Mouse (Mus musculus): Measurements from ENCODE around the gene Smg6.

The Smg6 gene

GRCm38 (mm10) chr11:74925577-74926387 is at the start of gene Smg6, which contains the start of gene Srr:
Gene Smg6, plus strand, starts transcription at chr11:74925823.
Gene Srr, minus strand, starts transcription at chr11:74925948.
- peak; percentile 95 for DNase-seq (ENCODE audit: low read depth, low spot score)

GRCm38 (mm10) chr11:74876801-74877200 is 48.8 kb upstream of the Smg6 start:
- DNase-seq (ENCODE audit: low read depth, low spot score): peak; percentile 75

GRCm38 (mm10) chr11:74880999-74881398 is 44.6 kb upstream of the Smg6 start:
- DNase-seq (ENCODE audit: low read depth, low spot score): no peak

GRCm38 (mm10) chr11:74881979-74882378 is 43.6 kb upstream of the Smg6 start:
- DNase-seq (ENCODE audit: low read depth, low spot score): no peak

GRCm38 (mm10) chr11:74883098-74883497 is 42.5 kb upstream of the Smg6 start:
- DNase-seq (ENCODE audit: low read depth, low spot score): no peak

DNA sequence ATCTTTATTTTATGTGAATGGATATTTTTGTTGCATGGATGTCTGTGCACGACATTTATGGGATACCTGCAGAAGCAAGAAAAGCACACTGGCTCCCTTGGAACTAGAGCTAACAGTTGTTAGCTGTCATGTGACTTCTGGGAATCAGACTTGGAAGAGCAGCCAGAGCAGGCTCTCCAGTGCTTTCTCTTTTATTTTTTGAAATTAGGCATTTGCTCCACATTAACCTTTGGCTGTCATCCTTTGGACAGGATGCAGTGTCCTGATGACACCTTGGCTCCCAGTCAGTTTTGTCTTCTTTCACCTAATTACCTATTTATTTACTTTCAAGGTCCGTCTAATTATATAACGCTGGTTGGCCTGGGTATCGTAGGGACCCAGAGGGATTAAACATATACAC is 31.0 kb upstream of the Smg6 start:
- DNase-seq (ENCODE audit: low read depth, low spot score): no peak

DNA sequence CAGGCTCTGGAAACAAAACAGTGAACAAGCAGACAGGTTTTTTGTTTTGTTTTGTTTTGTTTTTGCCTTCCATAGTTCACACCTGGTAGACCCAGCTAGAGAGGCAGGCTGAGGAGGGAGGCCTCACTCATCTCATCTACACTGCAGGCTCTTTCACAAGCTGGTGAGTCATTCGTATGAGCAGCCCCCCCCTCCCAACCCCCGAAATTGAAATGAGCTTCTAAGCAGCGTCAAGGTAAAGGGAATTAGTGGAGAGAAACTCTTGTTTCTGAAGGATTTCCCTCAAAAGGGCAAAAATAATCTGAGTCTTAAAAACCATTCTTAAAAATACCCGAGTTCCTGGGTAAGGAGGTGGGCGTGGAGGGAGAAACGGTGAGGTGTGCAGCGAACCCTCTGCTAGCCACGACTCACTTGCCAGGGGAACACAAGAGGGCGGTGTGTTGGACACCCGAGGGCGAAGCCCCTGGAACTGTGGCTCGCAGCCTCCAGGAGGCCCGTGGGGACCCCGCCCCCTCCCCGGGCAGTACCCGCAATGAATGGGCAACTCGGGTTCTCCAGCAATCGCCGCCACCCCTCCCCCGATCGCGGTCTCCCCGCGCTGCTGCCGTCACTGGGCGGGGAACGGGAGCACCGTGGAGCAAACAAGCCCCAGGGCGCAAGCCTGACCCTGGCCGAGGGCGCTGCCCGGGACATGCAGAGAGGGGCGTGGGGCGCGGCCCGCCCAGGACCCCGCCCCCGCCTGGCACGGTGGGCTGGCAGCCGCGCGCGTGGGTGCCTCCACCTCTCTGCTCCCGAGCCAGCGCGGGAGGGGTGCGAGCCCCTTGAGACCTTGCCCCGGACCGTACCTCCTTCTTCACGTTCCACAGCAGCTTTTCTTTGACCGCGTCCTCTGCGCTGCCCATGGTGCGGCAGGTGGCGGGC is 29.4 kb upstream of the Smg6 start:
- DNase-seq (ENCODE audit: low read depth, low spot score): peak; percentile 32

- peak; percentile 46 for DNase-seq (ENCODE audit: low read depth, low spot score)
Measured at GRCm38 (mm10) chr11:74896901-74897677, 28.5 kb upstream of the Smg6 start, which contains the start of gene Sgsm2. Gene Sgsm2, minus strand, starts transcription at chr11:74897060.

DNA sequence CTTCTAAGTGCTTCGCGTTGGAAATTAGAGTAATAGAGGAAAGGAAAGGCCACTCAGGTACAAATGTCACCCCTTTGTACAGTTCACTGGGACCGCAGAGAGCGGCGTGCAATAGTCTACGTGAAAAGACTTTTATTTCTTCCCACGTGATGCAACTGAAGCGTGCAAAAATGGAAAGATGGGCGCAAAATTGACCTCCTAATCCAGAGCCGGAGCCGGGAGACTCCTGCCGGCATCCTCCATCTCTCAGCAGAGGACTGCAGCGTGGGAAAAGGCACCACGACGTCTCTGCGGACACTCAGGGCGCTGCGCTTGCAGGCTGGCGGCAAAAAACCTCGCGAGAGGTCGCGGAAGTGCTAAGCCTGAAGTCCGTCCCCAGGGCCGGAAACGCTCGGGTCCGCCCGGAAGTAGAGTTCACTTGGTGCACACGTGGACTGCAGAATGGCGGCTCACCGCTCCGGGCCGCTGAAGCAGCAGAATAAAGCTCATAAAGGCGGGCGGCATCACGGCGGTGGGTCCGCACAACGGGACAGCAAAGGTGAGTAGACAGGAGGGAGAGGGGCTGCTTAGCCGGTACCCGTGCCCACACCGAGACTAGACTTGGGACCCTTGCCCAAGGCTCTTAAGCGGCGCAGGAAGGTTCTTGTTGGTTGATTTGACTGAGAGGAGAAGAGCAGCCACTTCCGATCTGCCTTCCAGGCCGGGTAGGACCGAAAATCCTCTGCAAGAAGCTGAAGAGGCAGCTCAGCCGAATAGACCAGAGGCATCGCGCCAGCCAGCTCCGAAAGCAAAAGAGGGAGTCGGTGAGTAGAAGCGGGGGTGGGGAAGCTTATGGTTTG is 27.7 kb upstream of the Smg6 start, which contains the start of gene Tsr1:
TSS of gene Tsr1 (plus strand) at position 394 of the 839 bp plus-strand sequence.
- DNase-seq (ENCODE audit: low read depth, low spot score): peak; percentile 86

DNA sequence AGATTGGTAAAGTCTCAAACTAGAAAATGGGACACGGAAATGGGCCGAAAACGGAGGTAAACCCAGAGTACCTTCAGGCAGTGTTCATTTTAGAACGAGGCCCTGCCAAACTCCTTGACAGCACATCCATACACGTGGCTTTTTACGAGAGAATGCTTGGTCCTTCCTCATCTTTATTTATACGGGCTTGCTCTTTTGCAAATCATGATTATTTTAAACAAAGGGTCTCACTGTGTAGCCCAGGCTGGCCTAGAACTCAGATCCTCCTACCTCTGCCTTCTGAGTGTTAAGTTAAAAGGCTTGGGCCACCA is 27.2 kb upstream of the Smg6 start:
- no peak for DNase-seq (ENCODE audit: low read depth, low spot score)

DNA sequence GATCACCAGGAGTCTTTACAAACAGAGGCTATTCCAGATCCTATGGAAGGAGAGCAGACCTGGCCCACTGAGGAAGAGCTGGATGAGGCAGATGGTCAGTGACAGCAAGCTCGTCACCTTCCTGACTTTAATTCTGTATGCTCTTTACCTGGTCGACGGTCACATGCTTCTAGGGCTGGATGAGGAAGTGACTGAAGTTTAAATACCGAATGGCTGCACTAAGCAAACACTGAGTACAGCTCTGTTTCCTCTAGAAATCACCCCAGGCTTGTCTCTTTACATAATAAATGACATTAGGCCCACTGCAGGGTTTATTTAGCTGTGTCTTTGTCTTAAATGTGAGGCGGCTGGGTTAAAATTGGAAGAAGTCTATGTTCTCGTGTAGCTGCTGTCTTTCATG is 24.1 kb upstream of the Smg6 start:
- DNase-seq (ENCODE audit: low read depth, low spot score): no peak

DNA sequence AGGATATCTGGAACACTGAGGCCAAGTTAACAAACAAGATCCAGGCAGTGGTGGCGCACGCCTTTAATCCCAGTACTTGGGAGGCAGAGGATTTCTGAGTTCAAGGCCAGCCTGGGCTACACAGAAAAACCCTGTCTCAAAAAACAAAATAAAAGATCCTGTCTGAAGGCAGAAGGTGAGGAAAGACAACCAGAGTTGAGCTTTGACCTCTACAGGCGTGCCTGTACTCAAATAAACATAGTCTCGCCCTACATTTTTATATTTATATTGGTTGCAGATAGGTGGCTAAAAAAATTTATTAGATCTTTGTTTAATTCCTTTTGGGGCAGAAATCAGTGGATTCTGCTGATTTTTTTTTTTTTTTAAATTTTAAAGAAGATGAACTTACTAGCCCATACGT is 23.2 kb upstream of the Smg6 start:
- DNase-seq (ENCODE audit: low read depth, low spot score): no peak

GRCm38 (mm10) chr11:74907850-74908249 is 17.8 kb upstream of the Smg6 start:
- no peak for DNase-seq (ENCODE audit: low read depth, low spot score)

DNA sequence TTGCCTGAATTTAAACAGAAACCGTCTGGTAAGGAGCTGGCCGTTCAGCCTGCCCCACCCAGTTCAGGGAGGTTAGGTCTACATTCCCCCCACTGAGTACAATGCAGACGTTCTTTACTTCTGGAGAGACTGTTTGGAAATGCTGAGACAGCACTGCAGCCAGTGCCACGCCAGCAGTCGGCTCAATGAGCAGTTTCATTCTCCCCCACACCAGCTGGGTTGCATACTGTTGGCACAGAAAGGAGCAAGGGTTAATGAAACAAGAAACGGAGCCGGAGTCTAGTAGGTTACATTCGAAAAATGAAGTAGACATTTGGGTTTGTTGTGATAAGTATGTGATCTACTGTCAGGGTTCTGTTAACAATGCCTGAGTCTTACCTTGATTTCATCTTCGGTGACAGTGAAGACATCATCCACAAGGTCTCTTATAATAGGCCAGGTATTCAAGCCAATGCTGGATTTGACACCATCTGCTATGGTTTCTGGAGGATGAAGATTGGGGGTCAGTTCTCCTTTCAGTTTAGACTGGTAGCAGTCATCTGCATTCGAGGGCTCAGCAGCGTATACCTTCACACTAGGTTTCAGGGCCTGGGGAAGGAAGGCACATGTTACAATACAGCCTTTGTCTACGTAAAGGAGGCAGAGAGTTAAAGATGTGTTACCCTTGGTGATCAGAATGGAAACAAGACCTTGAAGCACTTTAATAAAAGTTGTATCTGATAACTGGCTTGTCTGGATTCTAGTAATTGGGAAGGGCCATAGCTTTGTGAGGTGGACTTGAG is 16.8 kb upstream of the Smg6 start:
- DNase-seq (ENCODE audit: low read depth, low spot score): no peak

- no peak for DNase-seq (ENCODE audit: low read depth, low spot score)
Measured at GRCm38 (mm10) chr11:74909978-74910377, 15.6 kb upstream of the Smg6 start.

- DNase-seq (ENCODE audit: low read depth, low spot score): no peak
Measured at GRCm38 (mm10) chr11:74912492-74912891, 13.1 kb upstream of the Smg6 start.

DNA sequence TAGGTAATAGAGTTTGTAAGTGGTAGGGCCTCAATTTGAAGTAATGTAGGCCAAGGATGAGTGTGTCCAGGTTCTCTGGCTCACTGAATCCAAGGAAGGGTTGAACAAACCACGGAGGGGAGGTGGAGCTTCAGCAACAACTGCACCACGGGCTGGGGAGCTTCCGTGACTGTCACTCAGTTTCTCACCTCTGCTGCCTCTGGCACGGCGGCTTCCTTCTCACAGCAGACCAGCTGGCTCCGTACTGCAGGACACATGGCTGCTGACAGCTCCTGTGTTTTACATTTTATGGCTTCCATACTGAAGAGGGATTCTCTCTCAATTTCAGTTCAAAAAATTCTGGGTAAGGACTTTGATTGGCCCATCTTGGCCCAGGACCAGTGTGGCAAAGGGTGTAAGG is 6.4 kb upstream of the Smg6 start:
- DNase-seq (ENCODE audit: low read depth, low spot score): no peak

- DNase-seq (ENCODE audit: low read depth, low spot score): no peak
Measured at GRCm38 (mm10) chr11:74924149-74924548, 1.5 kb upstream of the Smg6 start.

DNA sequence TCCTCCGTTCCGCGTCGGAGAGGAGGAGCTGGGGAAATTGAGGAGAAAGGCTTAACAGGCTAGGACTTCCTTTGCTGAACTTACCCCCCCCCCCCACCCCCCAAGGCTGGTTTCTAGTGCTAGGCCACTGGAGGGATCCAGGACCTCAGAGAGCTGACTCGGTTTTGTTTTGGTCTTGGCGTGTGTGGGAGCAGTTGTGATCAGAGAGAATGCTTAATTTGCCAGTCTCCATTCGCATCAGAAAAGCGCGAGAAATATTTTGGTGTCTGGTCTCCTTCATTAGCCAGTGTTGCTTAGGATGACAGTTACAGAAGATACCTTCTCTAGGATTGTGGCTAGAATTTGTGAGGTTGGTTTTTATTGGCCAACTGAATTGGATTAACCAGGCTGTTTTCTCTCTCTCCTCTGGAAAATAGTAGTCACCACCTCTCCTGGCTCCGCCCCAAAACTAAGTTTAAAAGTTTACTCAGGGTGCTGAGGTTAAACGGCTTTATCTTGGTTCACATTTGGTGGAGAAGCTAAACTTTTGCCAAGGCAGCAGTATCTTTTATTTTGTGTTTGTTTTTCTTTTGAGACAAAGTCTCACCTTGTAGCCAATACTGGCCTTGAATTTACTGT is 874 bp downstream of the Smg6 start:
- DNase-seq (ENCODE audit: low read depth, low spot score): no peak
